Mouse (Mus musculus) left cerebral cortex, postnatal 4 days (tissue): ENCODE data around the gene Gys1. TPM values are rescaled to one million over a fixed set of nuclear protein-coding genes. Genes with fewer than 3 reads are reported as not detected.
"Not testable (repeated sequence)": the region's sequence is repeated elsewhere in the genome, so short reads cannot be mapped to it uniquely, and the experiment has no call there.

Source experiments
- DNase-seq: peaks from one replicate; pipeline ENCODE4 v3.0.0-alpha.2; 2022
- intact Hi-C: fragments of 180-260 bp; cut with DNase I; formaldehyde crosslinking; loops from one replicate; pipeline ENCODE4 v1.15.1; 2025
- total RNA-seq, 2 experiments: library from RNA; stranded (reverse); gene quantifications; 2 replicates each; pipeline ENCODE4 v1.2.3; 2021

The Gys1 gene
- total RNA-seq, 2 experiments from 2014 or later: 17.8 to 18.7 TPM

- no peak for DNase-seq
- intact Hi-C loops: no loop called here
Observed at GRCm38 (mm10) chr7:45455932-45456696, 21.5 kb downstream of the Gys1 start.

GRCm38 (mm10) chr7:45456721-45457203 is 22.1 kb downstream of the Gys1 start:
- DNase-seq: no peak
- intact Hi-C loops: no loop called here

- intact Hi-C loops: no loop called here
- DNase-seq: no peak
Observed at GRCm38 (mm10) chr7:45457204-45458060, 22.8 kb downstream of the Gys1 start.

- intact Hi-C loops: no loop called here
- DNase-seq: peak; percentile 93
Observed at GRCm38 (mm10) chr7:45458748-45459563, 24.3 kb downstream of the Gys1 start.

GRCm38 (mm10) chr7:45459564-45460140 is 25.0 kb downstream of the Gys1 start, which contains the start of gene Ftl1:
Gene Ftl1 (minus strand): TSS chr7:45459884.
- intact Hi-C loops: not testable (repeated sequence)
- peak; percentile 99 for DNase-seq

- DNase-seq: no peak
- intact Hi-C loops: no loop called here
Observed at GRCm38 (mm10) chr7:45460377-45460776, 25.7 kb downstream of the Gys1 start.

- peak; percentile 73 for DNase-seq
- intact Hi-C loops: no loop called here
Observed at GRCm38 (mm10) chr7:45460860-45461314, 26.2 kb downstream of the Gys1 start.

GRCm38 (mm10) chr7:45461326-45461725 is 26.7 kb downstream of the Gys1 start:
- no peak for DNase-seq
- intact Hi-C loops: no loop called here

- intact Hi-C loops: no loop called here
- DNase-seq: no peak
Observed at GRCm38 (mm10) chr7:45461781-45462180, 27.1 kb downstream of the Gys1 start.

- intact Hi-C loops: no loop called here
- DNase-seq: no peak
Observed at GRCm38 (mm10) chr7:45462325-45462724, 27.7 kb downstream of the Gys1 start.

GRCm38 (mm10) chr7:45462868-45463267 is 28.2 kb downstream of the Gys1 start:
- DNase-seq, intact Hi-C loops: not testable (repeated sequence)

- no peak for DNase-seq
- intact Hi-C loops: no loop called here
Observed at GRCm38 (mm10) chr7:45463987-45464778, 29.5 kb downstream of the Gys1 start.

- intact Hi-C loops: no loop called here
- DNase-seq: no peak
Observed at GRCm38 (mm10) chr7:45465112-45465511, 30.5 kb downstream of the Gys1 start.

GRCm38 (mm10) chr7:45465549-45465948 is 30.9 kb downstream of the Gys1 start:
- intact Hi-C loops: no loop called here
- DNase-seq: no peak

- DNase-seq: peak; percentile 98
- intact Hi-C loops: no loop called here
Observed at GRCm38 (mm10) chr7:45466283-45467089, 31.8 kb downstream of the Gys1 start, which contains the start of gene Bax. Gene Bax (minus strand): TSS chr7:45466898.

- intact Hi-C loops: no loop called here
Observed at GRCm38 (mm10) chr7:45467090-45467670, 32.5 kb downstream of the Gys1 start.

GRCm38 (mm10) chr7:45470869-45471268 is 36.2 kb downstream of the Gys1 start:
- DNase-seq: peak; percentile 64
- intact Hi-C loops: no loop called here

More at GRCm38 (mm10) chr7:45467090-45467670, 32.5 kb downstream of the Gys1 start:
- no peak for DNase-seq
